Mouse (Mus musculus): ENCODE data around the gene Cgrrf1.

Gene Cgrrf1

GRCm38 (mm10) chr14:46821873-46822716 is 9.8 kb upstream of the Cgrrf1 start, which contains the start of gene Gmfb:
Gmfb (minus strand) TSS chr14:46822242.
- peak; percentile 95 to 96 for DNase-seq (ENCODE audit: low spot score in 2 of 2)

- DNase-seq (ENCODE audit: low spot score in 2 of 2): no peak
These were observed 7.9 kb upstream of the Cgrrf1 start for GRCm38 (mm10) chr14:46823996-46824395.

- DNase-seq (ENCODE audit: low spot score in 2 of 2): no peak
These were observed 4.5 kb upstream of the Cgrrf1 start for GRCm38 (mm10) chr14:46827430-46827829.

GRCm38 (mm10) chr14:46831295-46831694 is 630 bp upstream of the Cgrrf1 start:
- DNase-seq (ENCODE audit: low spot score in 2 of 2): no peak

- DNase-seq (ENCODE audit: low spot score in 2 of 2): no peak
These were observed 688 bp downstream of the Cgrrf1 start for GRCm38 (mm10) chr14:46832354-46833272.

- DNase-seq (ENCODE audit: low spot score in 2 of 2): no peak
These were observed 7.4 kb downstream of the Cgrrf1 start for GRCm38 (mm10) chr14:46839326-46839725.

GRCm38 (mm10) chr14:46845706-46846105 is 13.8 kb downstream of the Cgrrf1 start:
- DNase-seq (ENCODE audit: low spot score in 2 of 2): no peak

- DNase-seq (ENCODE audit: low spot score in 2 of 2): no peak
These were observed 16.2 kb downstream of the Cgrrf1 start for GRCm38 (mm10) chr14:46848063-46848590.

- DNase-seq (ENCODE audit: low spot score in 2 of 2): no peak
These were observed 16.8 kb downstream of the Cgrrf1 start for GRCm38 (mm10) chr14:46848736-46849135.

GRCm38 (mm10) chr14:46849769-46850168 is 17.8 kb downstream of the Cgrrf1 start:
- DNase-seq (ENCODE audit: low spot score in 2 of 2): no peak

GRCm38 (mm10) chr14:46853677-46854076 is 21.8 kb downstream of the Cgrrf1 start:
- no peak for DNase-seq (ENCODE audit: low spot score in 2 of 2)

- no peak for DNase-seq (ENCODE audit: low spot score in 2 of 2)
These were observed 31.0 kb downstream of the Cgrrf1 start for GRCm38 (mm10) chr14:46862922-46863321.

- DNase-seq (ENCODE audit: low spot score in 2 of 2): peak in 1 of 2 experiments; percentile 49
These were observed 49.0 kb downstream of the Cgrrf1 start for GRCm38 (mm10) chr14:46880935-46881334.

- no peak for DNase-seq (ENCODE audit: low spot score in 2 of 2)
These were observed 49.9 kb downstream of the Cgrrf1 start for GRCm38 (mm10) chr14:46881581-46882430.

GRCm38 (mm10) chr14:46882431-46883067 is 50.6 kb downstream of the Cgrrf1 start, which contains the start of gene Samd4:
Samd4 (plus strand) TSS chr14:46882854.
- peak in 1 of 2 experiments; percentile 49 for DNase-seq (ENCODE audit: low spot score in 2 of 2)

- DNase-seq (ENCODE audit: low spot score in 2 of 2): peak; percentile 36 to 40
These were observed 51.3 kb downstream of the Cgrrf1 start for GRCm38 (mm10) chr14:46883068-46883870.

GRCm38 (mm10) chr14:46883871-46884441 is 52.0 kb downstream of the Cgrrf1 start:
- DNase-seq (ENCODE audit: low spot score in 2 of 2): peak; percentile 25 to 30

GRCm38 (mm10) chr14:46884701-46885428 is 52.9 kb downstream of the Cgrrf1 start:
- peak; percentile 52 to 62 for DNase-seq (ENCODE audit: low spot score in 2 of 2)

GRCm38 (mm10) chr14:46885429-46885755 is 53.5 kb downstream of the Cgrrf1 start:
- no peak for DNase-seq (ENCODE audit: low spot score in 2 of 2)
